Comparison of ENCODE assay signal across 8 mouse cellular contexts in the genomic region with DNA sequence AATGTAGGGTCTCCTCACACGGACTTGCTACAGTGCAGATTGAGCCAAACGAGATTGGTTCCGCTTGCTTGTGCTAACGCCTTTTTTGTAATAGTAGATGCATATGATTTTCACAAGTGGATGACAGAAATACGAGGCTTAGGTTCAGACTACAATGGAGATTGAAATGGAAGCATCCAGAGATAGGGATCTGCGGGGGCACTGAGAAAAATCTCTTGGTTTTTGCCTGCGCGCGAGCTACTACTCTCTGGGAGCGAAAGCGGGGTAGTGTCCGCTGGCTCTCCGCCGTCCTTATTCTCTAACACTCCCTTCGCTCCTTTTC. TPM values are rescaled to one million over a fixed set of nuclear protein-coding genes. Genes with fewer than 3 reads are reported as not detected.
DNase-seq lines count a peak whose midpoint lies in the region; ATAC-seq and TF ChIP-seq lines count a peak whose summit lies in the region.

No protein-coding gene starts in this region.

- no peak for ATAC-seq in hindbrain, embryonic 16.5 days
- ATAC-seq in midbrain, embryonic 14.5 days (ENCODE audit: low FRiP score, low TSS enrichment): no peak

- H3K4me3 ChIP-seq in kidney, adult 2 months (ENCODE audit: insufficient read depth, low read depth, low read length): peak overlapping the region; percentile 98
- peak overlapping the region; percentile 74 for H3K4me3 ChIP-seq in brown adipose tissue, adult 24 weeks (ENCODE audit: insufficient read depth, low read depth, low read length)
- peak overlapping the region; percentile 90 for H3K4me3 ChIP-seq in hindbrain, embryonic 16.5 days (ENCODE audit: low read length)
- H3K4me3 ChIP-seq in midbrain, embryonic 14.5 days (replicated peaks; ENCODE audit: low read depth, low read length): peak overlapping the region; percentile 100

- H3K9me3 ChIP-seq in hindbrain, embryonic 16.5 days (ENCODE audit: control insufficient read depth, low read length): no peaks in the 10 kb centered on the region
- H3K9me3 ChIP-seq in midbrain, embryonic 14.5 days (ENCODE audit: control insufficient read depth, low read length): no peaks in the 10 kb centered on the region

- no peak for DNase-seq in kidney, adult 2 months
- DNase-seq in kidney, postnatal 4 days: no peak
- no peak for DNase-seq in midbrain, embryonic 14.5 days
- DNase-seq in layer of hippocampus, adult 18-20 months (ENCODE audit: low spot score in 2 of 2): no peak
- DNase-seq in ovary, adult 18-20 months (ENCODE audit: low spot score): no peak
- DNase-seq in left cerebral cortex, adult 11 months (ENCODE audit: low spot score): no peak

- 5% methylated on average over 15 of the region's 15 CpGs for WGBS in kidney, adult 2 months
- WGBS in hindbrain, embryonic 16.5 days: 5% methylated on average over 15 of the region's 15 CpGs
- 4% methylated on average over 15 of the region's 15 CpGs for WGBS in midbrain, embryonic 14.5 days

- TF ChIP-seq POLR2A in kidney, adult 2 months (IDR thresholded peaks at IDR 0.05; ENCODE audit: low read depth, low read length): no peak

- H3K27me3 ChIP-seq in kidney, adult 2 months (replicated peaks; ENCODE audit: control insufficient read depth, insufficient read depth, low read length): no peaks in the 10 kb centered on the region
- no peaks in the 10 kb centered on the region for H3K27me3 ChIP-seq in hindbrain, embryonic 16.5 days (replicated peaks; ENCODE audit: control insufficient read depth, insufficient read depth, low read length)
- H3K27me3 ChIP-seq in midbrain, embryonic 14.5 days (ENCODE audit: control insufficient read depth, insufficient read depth, low read length): no peaks in the 10 kb centered on the region

- peak overlapping the region; percentile 92 for H3K27ac ChIP-seq in kidney, adult 2 months (ENCODE audit: insufficient read depth, low read depth, low read length)
- H3K27ac ChIP-seq in brown adipose tissue, adult 24 weeks (replicated peaks; ENCODE audit: low read depth, low read length): peak overlapping the region; percentile 91
- peak overlapping the region; percentile 83 for H3K27ac ChIP-seq in hindbrain, embryonic 16.5 days (ENCODE audit: low read depth, low read length)
- H3K27ac ChIP-seq in midbrain, embryonic 14.5 days (replicated peaks; ENCODE audit: low read depth, low read length): peak overlapping the region; percentile 84

- no peak for TF ChIP-seq CTCF in kidney, adult 2 months (conservative IDR thresholded peaks at IDR 0.05; ENCODE audit: insufficient read depth, insufficient read length, low read depth, low read length)

- peaks cover 8% of the 10 kb centered on the region for H3K4me1 ChIP-seq in kidney, adult 2 months (ENCODE audit: control insufficient read depth, insufficient read depth, low read length)
- peaks cover 5% of the 10 kb centered on the region; the same call in 1 of the 2 replicates for H3K4me1 ChIP-seq in brown adipose tissue, adult 24 weeks (ENCODE audit: control insufficient read depth, insufficient read depth, insufficient read length, low read length)
- peaks cover 27% of the 10 kb centered on the region for H3K4me1 ChIP-seq in hindbrain, embryonic 16.5 days (ENCODE audit: control insufficient read depth, insufficient read depth, low read depth, low read length)
- peaks cover 16% of the 10 kb centered on the region for H3K4me1 ChIP-seq in midbrain, embryonic 14.5 days (ENCODE audit: control insufficient read depth, insufficient read depth, low read length)

- peaks cover 6% of the 10 kb centered on the region; the same call in 1 of the 2 replicates for H3K36me3 ChIP-seq in kidney, adult 2 months (ENCODE audit: control insufficient read depth, insufficient read depth, low read length)
- peaks cover 25% of the 10 kb centered on the region for H3K36me3 ChIP-seq in hindbrain, embryonic 16.5 days (ENCODE audit: control insufficient read depth, insufficient read depth, low read length)
- H3K36me3 ChIP-seq in midbrain, embryonic 14.5 days (ENCODE audit: control insufficient read depth, insufficient read depth, low read length): peaks cover 33% of the 10 kb centered on the region

- H3K9ac ChIP-seq in hindbrain, embryonic 16.5 days (ENCODE audit: low read depth, low read length): peak overlapping the region; percentile 99
- H3K9ac ChIP-seq in midbrain, embryonic 14.5 days (replicated peaks; ENCODE audit: low read length): peak overlapping the region; percentile 99

- peak overlapping the region; percentile 96 for H3K4me2 ChIP-seq in hindbrain, embryonic 16.5 days (ENCODE audit: low read length)
- H3K4me2 ChIP-seq in midbrain, embryonic 14.5 days (ENCODE audit: low read length): peak overlapping the region; percentile 89

RNA-seq across cellular contexts. Expression of gene Rpl19, which starts 0.3 kb away (rescaled TPM):
- polyA plus RNA-seq in kidney, adult 2 months (2012; rRNA removed): 503 and 653 TPM in 2 replicates
- polyA plus RNA-seq in brown adipose tissue, adult 24 weeks (2012; ENCODE audit: insufficient read depth, insufficient read length, missing spikeins): 937 and 961 TPM in 2 replicates
- 578 and 612 TPM in 2 replicates for polyA plus RNA-seq in hindbrain, embryonic 16.5 days (2015; fragmentation: Nextera tagmentation; extraction: Ambion mirVana)
- polyA plus RNA-seq in midbrain, embryonic 14.5 days (2014; fragmentation: Nextera tagmentation; extraction: Ambion mirVana): 685 and 710 TPM in 2 replicates
- total RNA-seq in layer of hippocampus, adult 18-20 months (2021): 100 to 1,000 TPM; 601 to 664 TPM

RNA-seq across cellular contexts. Expression of gene Cacnb1, which starts 3.4 kb away (rescaled TPM):
- polyA plus RNA-seq in kidney, adult 2 months (2012; rRNA removed): 6.1 and 7.6 TPM in 2 replicates
- 2.6 and 3.4 TPM in 2 replicates for polyA plus RNA-seq in brown adipose tissue, adult 24 weeks (2012; ENCODE audit: insufficient read depth, insufficient read length, missing spikeins)
- polyA plus RNA-seq in hindbrain, embryonic 16.5 days (2015; fragmentation: Nextera tagmentation; extraction: Ambion mirVana): 59.6 and 69.0 TPM in 2 replicates
- 40.6 and 61.2 TPM in 2 replicates for polyA plus RNA-seq in midbrain, embryonic 14.5 days (2014; fragmentation: Nextera tagmentation; extraction: Ambion mirVana)
- total RNA-seq in layer of hippocampus, adult 18-20 months (2021): 100 to 1,000 TPM; 148 to 155 TPM

RNA-seq across cellular contexts. Expression of gene Stac2, which starts 27.1 kb away (rescaled TPM):
- 0.05 and 0.42 TPM in 2 replicates for polyA plus RNA-seq in kidney, adult 2 months (2012; rRNA removed)
- polyA plus RNA-seq in brown adipose tissue, adult 24 weeks (2012; ENCODE audit: insufficient read depth, insufficient read length, missing spikeins): 0.44 TPM in 1 of 2 replicates, not detected in the other
- 7.9 and 9.8 TPM in 2 replicates for polyA plus RNA-seq in hindbrain, embryonic 16.5 days (2015; fragmentation: Nextera tagmentation; extraction: Ambion mirVana)
- 2.9 and 4.1 TPM in 2 replicates for polyA plus RNA-seq in midbrain, embryonic 14.5 days (2014; fragmentation: Nextera tagmentation; extraction: Ambion mirVana)
- total RNA-seq in layer of hippocampus, adult 18-20 months (2021): 10 to 100 TPM; 45.7 to 55.2 TPM

RNA-seq across cellular contexts. Expression of gene Arl5c, which starts 30.2 kb away (rescaled TPM):
- 0.75 and 2.8 TPM in 2 replicates for polyA plus RNA-seq in kidney, adult 2 months (2012; rRNA removed)
- 0.87 TPM in 1 of 2 replicates, not detected in the other for polyA plus RNA-seq in brown adipose tissue, adult 24 weeks (2012; ENCODE audit: insufficient read depth, insufficient read length, missing spikeins)
- 7.3 and 7.6 TPM in 2 replicates for polyA plus RNA-seq in hindbrain, embryonic 16.5 days (2015; fragmentation: Nextera tagmentation; extraction: Ambion mirVana)
- 7.1 and 12.1 TPM in 2 replicates for polyA plus RNA-seq in midbrain, embryonic 14.5 days (2014; fragmentation: Nextera tagmentation; extraction: Ambion mirVana)
- total RNA-seq in layer of hippocampus, adult 18-20 months (2021): under 1 TPM; 0.76 to 0.94 TPM

RNA-seq across cellular contexts. Expression of gene Plxdc1, which starts 40.0 kb away (rescaled TPM):
- polyA plus RNA-seq in kidney, adult 2 months (2012; rRNA removed): 1.0 TPM in 2 replicates
- 0.38 and 0.55 TPM in 2 replicates for polyA plus RNA-seq in brown adipose tissue, adult 24 weeks (2012; ENCODE audit: insufficient read depth, insufficient read length, missing spikeins)
- 2.1 and 2.8 TPM in 2 replicates for polyA plus RNA-seq in hindbrain, embryonic 16.5 days (2015; fragmentation: Nextera tagmentation; extraction: Ambion mirVana)
- polyA plus RNA-seq in midbrain, embryonic 14.5 days (2014; fragmentation: Nextera tagmentation; extraction: Ambion mirVana): 0.96 and 1.2 TPM in 2 replicates
- total RNA-seq in layer of hippocampus, adult 18-20 months (2021): 10 to 100 TPM; 10.3 to 14.4 TPM
